Mouse (Mus musculus) hindbrain, embryonic 13.5 days (tissue): ENCODE data around the gene Grm4. TPM values are rescaled to one million over a fixed set of nuclear protein-coding genes. Genes with fewer than 3 reads are reported as not detected.

Experiments used
- ATAC-seq: fragments of 200-750 bp; cut with Nextera tagmentation; 2 replicates; pipeline ENCODE4 v1.8.0; 2017; ENCODE audit warnings: moderate TSS enrichment; ENCODE audit not compliant: low FRiP score
- H3K27ac ChIP-seq: fragments of 300-500 bp; sonication (generic); 2 replicates; pipeline ENCODE4 v1.5.1; 2015; ENCODE audit warnings: inconsistent platforms, mild to moderate bottlenecking, moderate library complexity
- H3K27me3 ChIP-seq: fragments of 300-500 bp; sonication (generic); 2 replicates; pipeline ENCODE4 v1.6.1; 2015; ENCODE audit warnings: mild to moderate bottlenecking, inconsistent platforms
- H3K36me3 ChIP-seq: fragments of 300-500 bp; sonication (generic); 2 replicates; pipeline ENCODE4 v1.6.1; 2015; ENCODE audit warnings: mild to moderate bottlenecking, inconsistent platforms
- H3K4me1 ChIP-seq: fragments of 300-500 bp; sonication (generic); replicated peaks from 2 replicates; pipeline ENCODE4 v1.6.1; 2015; ENCODE audit warnings: inconsistent platforms
- H3K4me2 ChIP-seq: fragments of 300-500 bp; sonication (generic); 2 replicates; pipeline ENCODE4 v1.6.1; 2015; ENCODE audit warnings: inconsistent platforms, mild to moderate bottlenecking, moderate library complexity
- H3K4me3 ChIP-seq: fragments of 300-500 bp; sonication (generic); 2 replicates; pipeline ENCODE4 v1.5.1; 2015; ENCODE audit warnings: mild to moderate bottlenecking, inconsistent platforms
- H3K9ac ChIP-seq: fragments of 300-500 bp; sonication (generic); 2 replicates; pipeline ENCODE4 v1.6.1; 2015; ENCODE audit warnings: mild to moderate bottlenecking, inconsistent platforms
- H3K9me3 ChIP-seq: fragments of 300-500 bp; sonication (generic); 2 replicates; pipeline ENCODE4 v1.6.1; 2016; ENCODE audit warnings: inconsistent platforms
- WGBS: fragments of 180-500 bp; shearing (Covaris S2); methylation state at CpG from one replicate; pipeline ENCODE4 v1.1.7; 2015; 5-methylcytosine and 5-hydroxymethylcytosine counted together
- polyA plus RNA-seq: library from polyadenylated mRNA; unstranded; fragments of >200 nt; fragmentation: Nextera tagmentation; extraction: Ambion mirVana; gene quantifications from 2 replicates; pipeline ENCODE4 v1.2.1, GENCODE M21; 2015

Grm4 gene
- polyA plus RNA-seq, 1 experiment from 2014 or later: 4.8 TPM

DNA sequence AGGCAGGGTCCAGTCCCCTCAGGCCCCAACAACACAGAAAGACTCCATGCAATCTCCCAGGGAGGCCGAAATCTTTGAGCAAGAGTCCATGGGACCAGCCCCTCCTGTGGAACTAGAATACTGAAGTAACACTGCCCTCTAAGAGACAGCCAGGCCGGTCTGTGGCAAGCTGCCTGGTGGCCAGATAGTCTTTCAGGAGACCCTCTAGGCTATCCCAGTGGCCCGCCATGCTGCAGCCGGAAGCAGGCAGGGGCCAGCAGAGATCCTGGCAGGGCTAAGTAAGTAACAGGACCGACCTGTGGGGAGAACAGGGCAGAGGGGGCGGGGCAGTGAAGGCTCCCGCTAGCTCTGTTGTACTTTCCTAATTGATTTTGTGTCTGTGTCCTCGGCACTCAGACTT is 27.2 kb downstream of the Grm4 start:
- Histone ChIP-seq H3K4me1 (no peaks in the 10 kb centered on the region; the same call in 1 of the 2 replicates), H3K27me3 (no peaks in the 10 kb centered on the region), H3K9ac (no peak overlapping the region), H3K27ac (no peak overlapping the region), H3K4me3 (no peak overlapping the region), H3K9me3 (no peaks in the 10 kb centered on the region), H3K36me3 (no peaks in the 10 kb centered on the region), H3K4me2 (no peak overlapping the region)
- WGBS: 49% methylated on average over 8 of the region's 8 CpGs
- no peak for ATAC-seq

DNA sequence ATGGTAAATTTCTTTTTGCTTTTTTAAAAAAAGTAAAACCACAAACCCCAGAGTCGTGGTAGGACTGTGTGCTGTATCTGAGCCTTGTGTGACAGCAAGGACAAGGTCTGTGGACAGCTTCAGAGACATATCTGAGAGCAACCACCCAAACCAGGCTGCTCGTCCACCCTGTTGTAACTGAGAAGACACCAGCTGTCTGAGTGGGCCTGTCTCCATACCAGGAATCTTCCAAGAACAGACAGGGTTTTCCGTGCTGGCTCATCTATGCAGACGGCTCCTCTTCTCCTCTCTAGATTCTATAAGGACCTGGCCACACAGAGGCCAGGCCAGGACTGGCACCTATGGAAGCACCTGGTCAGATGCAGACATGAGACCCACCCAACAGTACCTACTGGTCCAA is 27.8 kb downstream of the Grm4 start:
- Histone ChIP-seq H3K9ac (no peak overlapping the region), H3K9me3 (no peaks in the 10 kb centered on the region), H3K27me3 (no peaks in the 10 kb centered on the region), H3K36me3 (no peaks in the 10 kb centered on the region), H3K4me2 (no peak overlapping the region), H3K4me1 (peaks cover 5% of the 10 kb centered on the region), H3K4me3 (no peak overlapping the region), H3K27ac (no peak overlapping the region)
- ATAC-seq: no peak
- 91% methylated on average over 4 of the region's 4 CpGs for WGBS

DNA sequence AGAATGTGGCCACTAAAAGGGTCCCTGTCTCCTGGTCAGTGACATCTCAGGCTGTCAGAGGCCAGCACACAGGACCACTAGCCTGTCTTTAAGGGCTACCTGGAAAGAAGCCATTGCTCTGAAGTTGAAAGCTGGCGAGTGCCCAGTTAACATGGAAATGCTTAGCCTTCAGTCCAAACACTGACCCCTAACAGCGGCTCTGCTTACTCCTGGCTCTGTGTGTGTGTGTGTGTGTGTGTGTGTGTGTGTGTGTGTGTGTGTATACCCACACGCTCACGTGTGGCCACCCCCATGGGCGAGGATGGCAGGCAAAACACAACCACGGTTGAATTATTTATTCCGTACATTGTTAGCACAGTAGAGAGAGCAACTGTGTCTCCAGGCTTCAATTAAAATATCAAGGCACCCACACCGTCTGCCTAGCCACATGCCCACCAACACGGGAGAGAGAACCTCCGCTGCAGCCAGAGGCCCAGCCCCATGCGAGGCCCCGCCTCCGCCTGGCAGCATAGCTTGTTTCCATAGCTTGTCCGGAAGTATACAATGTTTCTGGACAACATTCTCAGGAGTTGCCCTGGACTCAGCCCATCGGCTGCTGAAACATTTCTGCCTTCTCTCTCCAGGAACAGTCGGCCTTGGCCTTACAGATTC is 32.9 kb downstream of the Grm4 start:
- no peaks in the 10 kb centered on the region for H3K36me3 ChIP-seq
- no peaks in the 10 kb centered on the region for H3K27me3 ChIP-seq
- no peak overlapping the region for H3K4me2 ChIP-seq
- H3K9me3 ChIP-seq: no peaks in the 10 kb centered on the region
- ATAC-seq: no peak
- H3K9ac ChIP-seq: 0 out of 2 replicates have a peak overlapping the region, but pooled peaks have one; percentile 9
- 57% methylated on average over 16 of the region's 16 CpGs for WGBS
- no peak overlapping the region for H3K4me3 ChIP-seq
- H3K4me1 ChIP-seq: peaks cover 30% of the 10 kb centered on the region
- 0 out of 2 replicates have a peak overlapping the region, but pooled peaks have one; percentile 8 for H3K27ac ChIP-seq

DNA sequence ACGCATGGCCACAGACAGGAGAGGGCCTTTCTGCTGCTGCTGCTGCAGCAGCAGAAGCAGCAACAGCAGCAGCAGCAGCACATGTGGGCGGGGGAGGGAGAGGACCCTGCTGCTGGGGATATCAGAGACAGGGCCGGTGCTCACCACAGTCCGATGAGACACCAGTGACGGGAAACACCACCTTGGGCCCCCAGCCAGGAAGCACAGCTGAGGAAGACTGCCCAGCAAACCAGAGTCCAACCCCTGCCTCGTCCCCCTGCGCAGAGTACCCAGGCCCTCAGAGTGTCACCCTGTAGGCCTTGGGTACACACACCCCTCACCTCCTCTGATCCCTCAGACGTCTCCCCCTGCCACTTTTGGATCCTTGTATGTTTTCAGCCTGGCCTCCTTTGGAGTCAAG is 35.3 kb downstream of the Grm4 start:
- Histone ChIP-seq H3K27me3 (no peaks in the 10 kb centered on the region), H3K36me3 (no peaks in the 10 kb centered on the region), H3K4me3 (no peak overlapping the region), H3K27ac (peak overlapping the region; percentile 14; the same call in 1 of the 2 replicates), H3K9me3 (no peaks in the 10 kb centered on the region), H3K4me1 (peaks cover 37% of the 10 kb centered on the region), H3K4me2 (no peak overlapping the region), H3K9ac (no peak overlapping the region)
- WGBS: 41% methylated on average over 8 of the region's 8 CpGs
- no peak for ATAC-seq

DNA sequence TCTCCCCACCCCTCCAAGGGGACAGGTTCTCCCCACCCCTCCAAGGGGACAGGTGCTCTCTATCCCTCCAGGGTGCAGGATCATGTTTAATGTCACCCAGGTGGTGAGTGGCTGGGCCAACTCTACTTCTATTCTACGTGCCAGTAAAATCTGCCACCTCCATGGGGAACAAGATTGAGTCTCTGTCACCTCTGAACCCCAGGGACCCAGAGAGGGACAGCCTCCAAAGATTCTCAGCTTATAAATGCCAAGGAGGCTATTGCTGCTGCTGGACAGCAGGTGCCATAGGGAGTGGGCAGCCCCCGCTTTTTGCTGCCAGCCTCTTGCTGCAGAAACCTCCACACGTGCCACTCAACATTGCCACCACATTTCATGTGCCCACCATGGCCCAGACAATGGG is 37.6 kb downstream of the Grm4 start:
- no peak for ATAC-seq
- Histone ChIP-seq H3K36me3 (no peaks in the 10 kb centered on the region), H3K4me3 (no peak overlapping the region), H3K9ac (no peak overlapping the region), H3K9me3 (no peaks in the 10 kb centered on the region), H3K27ac (no peak overlapping the region), H3K4me2 (no peak overlapping the region), H3K4me1 (peaks cover 48% of the 10 kb centered on the region), H3K27me3 (no peaks in the 10 kb centered on the region)
- WGBS: 71% methylated on average over 3 of the region's 3 CpGs

DNA sequence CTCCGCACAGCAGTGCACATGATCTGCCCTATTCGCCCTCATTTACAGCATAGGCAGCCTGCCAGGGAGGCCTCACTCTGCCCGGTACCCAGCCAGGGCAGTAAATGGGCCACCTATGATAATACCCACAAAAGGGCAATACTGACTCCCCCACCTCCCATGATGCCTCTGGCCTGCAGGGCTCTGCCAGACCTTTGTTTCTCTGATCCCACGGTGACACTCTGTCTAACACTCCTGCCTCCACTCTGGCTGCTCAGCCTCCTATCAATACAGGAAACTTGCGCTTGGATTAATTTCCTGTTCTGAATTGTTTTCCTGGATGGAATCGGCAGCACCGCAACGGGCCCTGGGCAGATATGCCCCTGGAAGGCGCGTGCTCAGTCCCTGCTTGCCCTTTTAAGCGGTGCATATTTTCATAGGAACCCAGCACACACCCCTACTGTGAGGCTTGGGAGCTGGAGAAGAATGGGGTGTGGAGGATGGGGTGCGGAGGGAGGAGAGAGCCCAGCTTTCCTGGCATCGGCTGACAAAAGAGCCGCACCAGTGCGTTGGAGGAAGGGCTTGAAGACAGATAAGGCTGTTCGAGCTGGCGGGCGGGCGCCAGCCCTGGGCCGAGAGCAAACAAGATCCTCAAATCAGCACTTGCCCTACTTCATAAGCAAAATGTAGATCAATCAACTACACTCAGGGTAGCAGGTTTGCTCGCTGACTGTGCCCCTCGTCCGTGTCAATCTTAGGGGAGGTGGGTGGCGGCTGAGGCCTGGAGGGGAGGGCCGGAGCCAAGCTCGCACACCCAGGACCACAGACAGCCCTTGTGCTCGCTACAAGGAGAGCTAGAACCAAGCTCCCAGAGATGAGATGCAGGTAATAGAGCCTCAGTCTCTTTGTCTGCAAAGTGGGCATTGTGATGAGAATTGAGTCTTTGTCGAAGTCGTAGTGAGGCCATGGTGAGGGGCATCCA is 40.8 kb downstream of the Grm4 start:
- no peaks in the 10 kb centered on the region for H3K36me3 ChIP-seq
- H3K4me3 ChIP-seq: no peak overlapping the region
- H3K9ac ChIP-seq: peak overlapping the region; percentile 26
- no peaks in the 10 kb centered on the region for H3K9me3 ChIP-seq
- 43% methylated on average over 29 of the region's 29 CpGs for WGBS
- no peaks in the 10 kb centered on the region for H3K27me3 ChIP-seq
- H3K4me1 ChIP-seq: peaks cover 33% of the 10 kb centered on the region
- peak; percentile 39 for ATAC-seq
- H3K27ac ChIP-seq: peak overlapping the region; percentile 78
- no peak overlapping the region for H3K4me2 ChIP-seq

DNA sequence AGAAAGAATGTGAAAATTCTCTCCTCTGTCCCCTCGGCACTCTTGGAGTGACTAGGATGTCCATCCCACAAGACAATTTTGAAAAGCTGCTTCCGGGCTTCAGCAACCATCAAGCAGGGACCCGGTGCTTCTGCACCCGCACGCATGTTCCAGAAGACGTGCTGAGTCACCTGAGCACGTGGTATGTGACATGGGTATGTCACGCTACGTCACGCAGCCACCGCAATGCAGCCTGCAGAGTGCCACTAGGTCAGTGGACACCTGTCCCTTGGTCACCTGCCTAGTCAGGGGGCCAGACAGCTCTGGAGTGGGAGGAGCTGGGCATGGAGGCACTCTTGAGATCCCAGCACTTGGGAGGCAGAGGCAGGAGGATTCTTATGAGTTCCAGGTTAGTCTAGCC is 45.6 kb downstream of the Grm4 start:
- H3K27me3 ChIP-seq: no peaks in the 10 kb centered on the region
- no peak overlapping the region for H3K27ac ChIP-seq
- ATAC-seq: no peak
- H3K4me2 ChIP-seq: no peak overlapping the region
- H3K4me1 ChIP-seq: peaks cover 22% of the 10 kb centered on the region
- no peak overlapping the region for H3K4me3 ChIP-seq
- H3K36me3 ChIP-seq: no peaks in the 10 kb centered on the region
- 94% methylated on average over 11 of the region's 11 CpGs for WGBS
- no peak overlapping the region for H3K9ac ChIP-seq
- H3K9me3 ChIP-seq: no peaks in the 10 kb centered on the region

DNA sequence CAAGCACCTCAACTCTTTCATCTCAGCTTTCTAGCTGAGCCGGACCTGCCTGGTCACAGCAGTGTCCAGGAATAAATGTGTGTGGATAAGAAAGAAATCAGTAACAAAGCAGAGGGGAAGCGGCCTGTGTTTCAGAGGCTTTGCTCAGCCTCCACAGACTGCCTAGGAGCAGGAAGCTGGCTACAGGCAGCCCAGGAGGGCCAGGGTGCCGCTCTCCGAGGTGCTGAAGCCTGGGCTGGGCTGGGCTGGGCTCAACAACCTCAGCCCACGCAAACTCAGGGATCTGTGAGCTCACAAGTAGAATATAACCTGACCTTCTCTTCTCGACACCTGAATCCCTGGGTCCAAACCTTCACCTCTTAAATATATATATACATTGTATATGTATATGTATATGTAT is 54.6 kb downstream of the Grm4 start:
- Histone ChIP-seq H3K27ac (peak overlapping the region; percentile 86), H3K36me3 (no peaks in the 10 kb centered on the region), H3K9me3 (no peaks in the 10 kb centered on the region), H3K4me1 (peaks cover 31% of the 10 kb centered on the region), H3K4me3 (no peak overlapping the region), H3K4me2 (no peak overlapping the region), H3K9ac (0 out of 2 replicates have a peak overlapping the region, but pooled peaks have one; percentile 15), H3K27me3 (no peaks in the 10 kb centered on the region)
- ATAC-seq: no peak
- WGBS: 39% methylated on average over 6 of the region's 6 CpGs

DNA sequence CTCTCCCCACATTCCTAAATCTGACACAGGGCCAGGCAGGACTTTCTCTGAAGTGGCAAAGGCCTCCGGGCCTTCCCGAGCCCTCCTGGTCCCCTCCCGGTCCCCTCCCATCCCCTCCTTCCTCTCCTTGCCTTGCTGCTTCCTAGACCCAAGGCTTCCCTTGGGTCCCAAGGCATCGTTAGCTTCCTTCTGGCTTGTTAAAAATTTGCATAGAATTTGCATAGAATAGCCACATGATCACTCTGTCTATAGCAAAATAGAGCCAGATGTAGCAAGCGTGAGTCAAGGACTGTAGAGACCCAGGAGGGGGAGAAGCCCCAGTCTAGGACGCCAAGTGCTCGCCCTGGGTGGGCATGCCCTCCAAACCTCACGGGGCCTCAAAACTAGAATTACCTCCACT is 55.3 kb downstream of the Grm4 start:
- WGBS: 51% methylated on average over 8 of the region's 8 CpGs
- Histone ChIP-seq H3K4me1 (peaks cover 31% of the 10 kb centered on the region), H3K9me3 (no peaks in the 10 kb centered on the region), H3K27ac (peak overlapping the region; percentile 86), H3K4me3 (no peak overlapping the region), H3K27me3 (no peaks in the 10 kb centered on the region), H3K4me2 (no peak overlapping the region), H3K9ac (0 out of 2 replicates have a peak overlapping the region, but pooled peaks have one; percentile 15), H3K36me3 (no peaks in the 10 kb centered on the region)
- ATAC-seq: peak; percentile 75; the same call in 1 of the 2 replicates

DNA sequence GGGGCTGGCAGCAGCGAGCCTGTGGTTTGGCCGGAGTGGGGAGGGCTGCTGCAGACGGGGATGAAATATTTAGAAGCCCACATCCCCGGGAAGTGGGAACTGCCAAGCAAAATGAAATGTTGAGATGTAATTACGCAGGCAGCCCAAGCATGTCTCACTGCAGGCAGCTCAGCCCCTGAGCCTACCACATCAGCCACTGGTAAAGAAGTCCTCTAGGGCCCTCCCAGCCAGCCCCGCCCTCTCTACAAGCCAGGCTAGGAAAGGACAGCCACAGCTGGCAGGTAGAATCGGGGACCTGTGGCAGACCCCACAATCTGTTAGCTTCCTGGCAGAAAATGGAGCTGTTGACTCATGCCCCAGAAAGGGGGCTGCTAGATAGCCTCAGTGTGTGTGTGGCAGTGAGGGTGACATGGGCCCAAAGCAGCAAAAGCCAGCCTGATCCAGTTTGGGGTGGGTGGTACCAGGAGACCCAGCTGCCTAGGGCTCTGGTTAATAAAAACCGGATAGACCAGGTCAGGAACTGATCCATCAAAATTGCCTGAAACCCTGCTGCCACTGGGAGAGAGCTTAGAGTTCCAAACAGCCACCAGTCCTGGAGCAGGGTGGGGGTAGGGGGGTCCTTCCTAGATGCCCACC is 56.8 kb downstream of the Grm4 start:
- Histone ChIP-seq H3K4me2 (no peak overlapping the region), H3K4me3 (no peak overlapping the region), H3K4me1 (peaks cover 31% of the 10 kb centered on the region), H3K9ac (no peak overlapping the region), H3K9me3 (no peaks in the 10 kb centered on the region), H3K36me3 (no peaks in the 10 kb centered on the region), H3K27me3 (0 out of 2 replicates have a peak, but pooled peaks cover 2% of the 10 kb centered on the region), H3K27ac (peak overlapping the region; percentile 73)
- ATAC-seq: peak; percentile 61; the same call in 1 of the 2 replicates
- 38% methylated on average over 8 of the region's 8 CpGs for WGBS

DNA sequence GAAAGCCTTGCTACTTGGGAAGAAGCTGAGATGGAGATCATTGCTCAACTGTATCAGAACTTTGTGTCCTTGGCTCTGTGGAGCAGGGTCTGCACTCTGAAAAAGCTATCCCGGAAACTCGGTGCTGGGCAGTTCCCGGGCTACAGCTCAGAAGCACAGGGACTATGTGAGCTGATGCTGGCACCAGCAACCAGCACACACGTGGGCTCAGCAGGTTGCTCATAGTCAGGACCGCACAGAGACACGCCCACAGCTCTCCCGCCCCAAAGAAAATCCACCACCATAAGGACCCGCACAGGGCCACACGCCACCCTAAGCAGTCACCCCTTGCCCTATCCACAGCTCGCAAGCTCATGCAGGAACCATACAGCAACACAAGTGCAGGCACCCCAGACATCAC is 61.2 kb downstream of the Grm4 start:
- Histone ChIP-seq H3K4me3 (no peak overlapping the region), H3K9ac (no peak overlapping the region), H3K36me3 (no peaks in the 10 kb centered on the region), H3K27me3 (0 out of 2 replicates have a peak, but pooled peaks cover 9% of the 10 kb centered on the region), H3K4me1 (peaks cover 11% of the 10 kb centered on the region), H3K4me2 (no peak overlapping the region), H3K27ac (no peak overlapping the region), H3K9me3 (no peaks in the 10 kb centered on the region)
- WGBS: 77% methylated on average over 10 of the region's 10 CpGs
- no peak for ATAC-seq

DNA sequence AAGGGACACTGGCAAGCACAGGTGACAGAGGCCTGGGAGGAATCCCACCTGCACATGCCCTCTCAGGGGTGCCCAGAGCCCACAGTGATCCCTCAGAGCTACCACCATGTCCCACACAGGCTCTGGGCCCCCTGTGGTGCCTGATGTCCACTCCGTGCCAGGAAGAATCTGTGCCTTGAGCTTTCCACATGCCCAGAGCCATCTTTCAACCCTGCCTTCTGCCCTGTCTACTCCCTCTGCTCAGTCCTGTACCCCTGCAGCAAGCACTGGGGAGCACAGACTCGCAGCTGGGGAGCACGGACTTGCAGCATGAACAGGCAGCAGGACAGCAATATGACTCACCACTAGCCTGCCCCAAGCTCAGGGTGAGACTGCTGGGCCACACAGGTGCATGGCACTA is 62.0 kb downstream of the Grm4 start:
- H3K4me3 ChIP-seq: no peak overlapping the region
- H3K9me3 ChIP-seq: no peaks in the 10 kb centered on the region
- no peak overlapping the region for H3K4me2 ChIP-seq
- no peak overlapping the region for H3K27ac ChIP-seq
- peaks cover 4% of the 10 kb centered on the region for H3K4me1 ChIP-seq
- H3K36me3 ChIP-seq: no peaks in the 10 kb centered on the region
- H3K9ac ChIP-seq: no peak overlapping the region
- 82% methylated on average over 3 of the region's 3 CpGs for WGBS
- no peak for ATAC-seq
- 0 out of 2 replicates have a peak, but pooled peaks cover 11% of the 10 kb centered on the region for H3K27me3 ChIP-seq
